Mouse (Mus musculus): ENCODE measurements around the gene 4933424G06Rik. TPM values are rescaled to one million over a fixed set of nuclear protein-coding genes. Genes with fewer than 3 reads are reported as not detected.

The 4933424G06Rik gene
- polyA plus RNA-seq, 1 experiment = 53.7 TPM

- H3K4me1 ChIP-seq (ENCODE audit: control insufficient read depth, insufficient read depth, low read length) = peaks cover 10% of the 10 kb centered on the region
- peak; percentile 66; the same call in 1 of the 2 replicates for TF ChIP-seq POLR2A (IDR thresholded peaks at IDR 0.05; ENCODE audit: control insufficient read depth, low read depth, low read length)
- no peak for TF ChIP-seq CTCF (IDR thresholded peaks at IDR 0.05; ENCODE audit: control insufficient read depth, insufficient read depth, insufficient replicate concordance, low read depth, low read length)
- H3K4me3 ChIP-seq (ENCODE audit: control insufficient read depth, low read depth, low read length) = peak within 1 kb of the TSS; percentile 92
- no peaks in the 10 kb centered on the region for H3K27me3 ChIP-seq (ENCODE audit: control insufficient read depth, insufficient read depth, low read length)
- H3K27ac ChIP-seq (ENCODE audit: control insufficient read depth, insufficient read depth, low read depth, low read length) = peak within 1 kb of the TSS; percentile 86
- no peaks in the 10 kb centered on the region for H3K36me3 ChIP-seq (ENCODE audit: control insufficient read depth, insufficient read depth, low read length)
Measured at GRCm38 (mm10) chr1:36691271-36692155, 18.4 kb upstream of the 4933424G06Rik start, which contains the start of gene Cox5b. TSS of gene Cox5b (plus strand) at chr1:36691449.

- no peak overlapping the region for H3K27ac ChIP-seq (ENCODE audit: control insufficient read depth, insufficient read depth, low read depth, low read length)
- TF ChIP-seq CTCF (IDR thresholded peaks at IDR 0.05; ENCODE audit: control insufficient read depth, insufficient read depth, insufficient replicate concordance, low read depth, low read length) = no peak
- no peak for TF ChIP-seq POLR2A (IDR thresholded peaks at IDR 0.05; ENCODE audit: control insufficient read depth, low read depth, low read length)
- peaks cover 10% of the 10 kb centered on the region for H3K4me1 ChIP-seq (ENCODE audit: control insufficient read depth, insufficient read depth, low read length)
- no peaks in the 10 kb centered on the region for H3K36me3 ChIP-seq (ENCODE audit: control insufficient read depth, insufficient read depth, low read length)
- H3K27me3 ChIP-seq (ENCODE audit: control insufficient read depth, insufficient read depth, low read length) = no peaks in the 10 kb centered on the region
- H3K4me3 ChIP-seq (ENCODE audit: control insufficient read depth, low read depth, low read length) = no peak overlapping the region
Measured at GRCm38 (mm10) chr1:36694871-36695270, 15.1 kb upstream of the 4933424G06Rik start.

- no peaks in the 10 kb centered on the region for H3K27me3 ChIP-seq (ENCODE audit: control insufficient read depth, insufficient read depth, low read length)
- H3K36me3 ChIP-seq (ENCODE audit: control insufficient read depth, insufficient read depth, low read length) = no peaks in the 10 kb centered on the region
- H3K4me3 ChIP-seq (ENCODE audit: control insufficient read depth, low read depth, low read length) = no peak overlapping the region
- TF ChIP-seq CTCF (IDR thresholded peaks at IDR 0.05; ENCODE audit: control insufficient read depth, insufficient read depth, insufficient replicate concordance, low read depth, low read length) (no peak), POLR2A (IDR thresholded peaks at IDR 0.05; ENCODE audit: control insufficient read depth, low read depth, low read length) (no peak)
- no peak overlapping the region for H3K27ac ChIP-seq (ENCODE audit: control insufficient read depth, insufficient read depth, low read depth, low read length)
- peaks cover 5% of the 10 kb centered on the region for H3K4me1 ChIP-seq (ENCODE audit: control insufficient read depth, insufficient read depth, low read length)
Measured at GRCm38 (mm10) chr1:36696411-36696810, 13.5 kb upstream of the 4933424G06Rik start.

GRCm38 (mm10) chr1:36697030-36697429 lies 12.9 kb upstream of the 4933424G06Rik start:
- Histone ChIP-seq H3K27me3 (ENCODE audit: control insufficient read depth, insufficient read depth, low read length) (no peaks in the 10 kb centered on the region), H3K36me3 (ENCODE audit: control insufficient read depth, insufficient read depth, low read length) (no peaks in the 10 kb centered on the region), H3K4me1 (ENCODE audit: control insufficient read depth, insufficient read depth, low read length) (peaks cover 3% of the 10 kb centered on the region), H3K4me3 (ENCODE audit: control insufficient read depth, low read depth, low read length) (no peak overlapping the region), H3K27ac (ENCODE audit: control insufficient read depth, insufficient read depth, low read depth, low read length) (no peak overlapping the region)
- TF ChIP-seq CTCF (IDR thresholded peaks at IDR 0.05; ENCODE audit: control insufficient read depth, insufficient read depth, insufficient replicate concordance, low read depth, low read length) = no peak
- no peak for TF ChIP-seq POLR2A (IDR thresholded peaks at IDR 0.05; ENCODE audit: control insufficient read depth, low read depth, low read length)

GRCm38 (mm10) chr1:36707166-36707565 lies 2.8 kb upstream of the 4933424G06Rik start:
- Histone ChIP-seq H3K4me1 (ENCODE audit: control insufficient read depth, insufficient read depth, low read length) (peaks cover 6% of the 10 kb centered on the region; the same call in 1 of the 2 replicates), H3K4me3 (ENCODE audit: control insufficient read depth, low read depth, low read length) (no peak overlapping the region), H3K27me3 (ENCODE audit: control insufficient read depth, insufficient read depth, low read length) (no peaks in the 10 kb centered on the region), H3K36me3 (ENCODE audit: control insufficient read depth, insufficient read depth, low read length) (no peaks in the 10 kb centered on the region), H3K27ac (ENCODE audit: control insufficient read depth, insufficient read depth, low read depth, low read length) (no peak overlapping the region)
- no peak for TF ChIP-seq CTCF (IDR thresholded peaks at IDR 0.05; ENCODE audit: control insufficient read depth, insufficient read depth, insufficient replicate concordance, low read depth, low read length)
- TF ChIP-seq POLR2A (IDR thresholded peaks at IDR 0.05; ENCODE audit: control insufficient read depth, low read depth, low read length) = no peak

GRCm38 (mm10) chr1:36707797-36708196 lies 2.2 kb upstream of the 4933424G06Rik start:
- Histone ChIP-seq H3K4me1 (ENCODE audit: control insufficient read depth, insufficient read depth, low read length) (peaks cover 6% of the 10 kb centered on the region; the same call in 1 of the 2 replicates), H3K27ac (ENCODE audit: control insufficient read depth, insufficient read depth, low read depth, low read length) (no peak overlapping the region), H3K27me3 (ENCODE audit: control insufficient read depth, insufficient read depth, low read length) (no peaks in the 10 kb centered on the region), H3K36me3 (ENCODE audit: control insufficient read depth, insufficient read depth, low read length) (no peaks in the 10 kb centered on the region), H3K4me3 (ENCODE audit: control insufficient read depth, low read depth, low read length) (no peak overlapping the region; the same call in 1 of the 2 replicates)
- no peak for TF ChIP-seq POLR2A (IDR thresholded peaks at IDR 0.05; ENCODE audit: control insufficient read depth, low read depth, low read length)

GRCm38 (mm10) chr1:36708626-36709025 lies 1.3 kb upstream of the 4933424G06Rik start:
- Histone ChIP-seq H3K27me3 (ENCODE audit: control insufficient read depth, insufficient read depth, low read length) (no peaks in the 10 kb centered on the region), H3K27ac (ENCODE audit: control insufficient read depth, insufficient read depth, low read depth, low read length) (no peak overlapping the region), H3K36me3 (ENCODE audit: control insufficient read depth, insufficient read depth, low read length) (no peaks in the 10 kb centered on the region), H3K4me3 (ENCODE audit: control insufficient read depth, low read depth, low read length) (peak overlapping the region; percentile 98), H3K4me1 (ENCODE audit: control insufficient read depth, insufficient read depth, low read length) (peaks cover 6% of the 10 kb centered on the region; the same call in 1 of the 2 replicates)
- TF ChIP-seq POLR2A (IDR thresholded peaks at IDR 0.05; ENCODE audit: control insufficient read depth, low read depth, low read length) (no peak), CTCF (IDR thresholded peaks at IDR 0.05; ENCODE audit: control insufficient read depth, insufficient read depth, insufficient replicate concordance, low read depth, low read length) (no peak)
